Mouse (Mus musculus): ENCODE measurements around the gene Lrch3.
"Not testable (repeated sequence)": the region's sequence is repeated elsewhere in the genome, so short reads cannot be mapped to it uniquely, and the experiment has no call there.

Gene Lrch3

DNA sequence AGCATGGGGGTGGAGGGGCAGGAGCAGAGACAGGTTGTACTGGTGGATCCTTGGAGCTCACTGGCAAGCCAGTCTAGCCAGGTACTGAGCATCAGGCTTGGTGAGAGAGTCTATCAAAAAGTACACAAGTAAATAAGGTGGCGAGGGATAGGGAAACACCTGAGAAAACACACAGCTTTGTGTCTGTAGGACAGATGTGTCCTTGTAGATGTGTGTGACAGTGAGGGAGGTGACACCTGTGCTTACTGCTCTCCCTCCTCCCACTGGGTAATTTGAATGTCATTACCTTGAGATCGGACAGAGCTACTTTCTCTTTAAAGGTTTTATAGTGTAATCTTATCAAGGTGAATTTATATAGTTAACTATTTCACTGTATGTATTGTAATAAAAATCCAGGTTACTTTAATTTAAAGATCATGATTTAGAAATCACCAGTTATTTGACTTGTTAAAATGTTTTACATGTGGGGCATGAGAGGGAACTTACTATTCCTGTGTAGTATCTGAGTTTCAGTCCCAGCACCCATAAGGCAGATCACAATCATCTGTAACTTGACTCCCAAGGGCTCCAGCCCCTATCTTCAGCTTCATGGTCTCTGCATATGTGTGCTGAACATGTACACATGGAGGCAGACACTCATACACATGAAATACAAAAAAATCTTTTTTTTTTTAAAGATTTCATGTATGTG is 12.4 kb upstream of the Lrch3 start:
- Histone ChIP-seq H3K4me3 (replicated peaks; ENCODE audit: low read length) (no peak overlapping the region), H3K4me1 (replicated peaks; ENCODE audit: low read depth, low read length) (no peaks in the 10 kb centered on the region)
- TF ChIP-seq NANOG (IDR thresholded peaks at IDR 0.05; ENCODE audit: borderline replicate concordance, low read length) (no peak), POU5F1 (IDR thresholded peaks at IDR 0.05; ENCODE audit: borderline replicate concordance, low read length) (no peak), CTCF (conservative IDR thresholded peaks at IDR 0.05; ENCODE audit: low read length) (no peak)

DNA sequence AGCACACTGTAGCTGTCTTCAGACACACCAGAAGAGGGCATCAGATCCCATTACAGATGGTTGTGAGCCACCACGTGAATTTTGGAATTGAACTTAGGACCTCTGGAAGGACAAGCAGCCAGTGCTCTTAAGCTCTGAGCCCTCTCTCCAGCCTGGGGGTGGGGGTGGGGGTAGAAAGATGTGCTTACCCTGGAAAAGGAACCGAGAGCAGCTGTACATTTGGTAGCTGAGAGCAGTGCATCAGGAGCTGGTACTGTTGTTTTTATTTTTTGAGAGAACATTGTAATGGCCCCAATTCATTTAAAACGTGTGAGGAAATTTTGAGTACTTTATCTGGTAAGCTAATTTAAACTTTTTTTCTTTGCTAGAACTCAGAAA is 11.9 kb upstream of the Lrch3 start:
- Histone ChIP-seq H3K27me3 (ENCODE audit: insufficient read depth, low read length) (no peaks in the 10 kb centered on the region), H3K4me3 (replicated peaks; ENCODE audit: low read length) (no peak overlapping the region), H3K4me1 (replicated peaks; ENCODE audit: low read depth, low read length) (no peaks in the 10 kb centered on the region), H3K36me3 (ENCODE audit: insufficient read depth, low read length) (peaks cover 62% of the 10 kb centered on the region), H3K9me3 (ENCODE audit: low read length) (no peaks in the 10 kb centered on the region)
- no peak for TF ChIP-seq CTCF (conservative IDR thresholded peaks at IDR 0.05; ENCODE audit: low read length)
- no peak for TF ChIP-seq NANOG (IDR thresholded peaks at IDR 0.05; ENCODE audit: borderline replicate concordance, low read length)
- no peak for TF ChIP-seq POU5F1 (IDR thresholded peaks at IDR 0.05; ENCODE audit: borderline replicate concordance, low read length)

More for the DNA sequence above, 12.4 kb upstream of the Lrch3 start:
- no peaks in the 10 kb centered on the region for H3K27me3 ChIP-seq (ENCODE audit: insufficient read depth, low read length)
- H3K9me3 ChIP-seq (ENCODE audit: low read length) = no peaks in the 10 kb centered on the region
- peaks cover 58% of the 10 kb centered on the region for H3K36me3 ChIP-seq (ENCODE audit: insufficient read depth, low read length)

DNA sequence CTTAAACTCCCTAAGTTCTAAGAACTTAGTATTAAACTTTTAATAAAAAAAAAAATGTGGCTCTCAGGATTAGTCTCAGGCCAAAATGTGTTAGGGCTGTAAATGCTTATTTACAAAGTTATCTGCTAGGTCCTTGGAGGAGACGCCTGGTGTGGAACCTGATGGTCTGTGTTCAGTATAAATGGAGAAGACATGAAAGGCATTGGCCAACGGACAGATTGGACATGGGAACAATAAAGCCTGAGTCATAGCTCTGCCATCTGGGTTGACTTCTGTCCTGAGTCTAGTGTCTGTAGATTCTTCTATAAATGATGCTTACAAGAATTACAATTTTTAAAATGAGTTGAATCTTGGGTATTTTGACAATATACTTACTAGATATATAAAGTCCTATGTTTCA is 7.7 kb upstream of the Lrch3 start:
- Histone ChIP-seq H3K9me3 (ENCODE audit: low read length) (no peaks in the 10 kb centered on the region), H3K4me3 (replicated peaks; ENCODE audit: low read length) (no peak overlapping the region), H3K27me3 (ENCODE audit: insufficient read depth, low read length) (no peaks in the 10 kb centered on the region), H3K4me1 (replicated peaks; ENCODE audit: low read depth, low read length) (no peaks in the 10 kb centered on the region), H3K36me3 (ENCODE audit: insufficient read depth, low read length) (peaks cover 42% of the 10 kb centered on the region)
- TF ChIP-seq NANOG (IDR thresholded peaks at IDR 0.05; ENCODE audit: borderline replicate concordance, low read length) (no peak), POU5F1 (IDR thresholded peaks at IDR 0.05; ENCODE audit: borderline replicate concordance, low read length) (no peak), CTCF (conservative IDR thresholded peaks at IDR 0.05; ENCODE audit: low read length) (no peak)

DNA sequence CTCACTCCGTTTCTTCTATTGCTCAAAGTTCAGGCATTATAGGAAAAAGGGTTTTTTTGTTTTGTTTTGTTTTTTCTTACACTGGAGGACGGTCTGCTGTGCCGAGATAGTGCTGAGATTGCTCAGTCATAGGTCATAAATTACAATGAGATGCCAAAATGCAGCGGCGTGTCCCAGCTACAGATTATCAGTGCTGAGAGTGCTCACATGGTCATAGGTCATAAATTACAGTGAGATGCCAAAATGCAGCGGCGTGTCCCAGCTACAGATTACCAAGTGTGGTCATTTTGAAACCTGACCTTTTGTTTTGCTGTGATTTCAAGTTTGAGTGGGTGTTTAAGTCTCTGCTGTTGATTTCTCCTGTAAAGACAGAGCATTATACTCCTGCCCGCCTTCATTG is 7.2 kb upstream of the Lrch3 start:
- no peak for TF ChIP-seq POU5F1 (IDR thresholded peaks at IDR 0.05; ENCODE audit: borderline replicate concordance, low read length)
- no peak for TF ChIP-seq CTCF (conservative IDR thresholded peaks at IDR 0.05; ENCODE audit: low read length)
- no peak for TF ChIP-seq NANOG (IDR thresholded peaks at IDR 0.05; ENCODE audit: borderline replicate concordance, low read length)
- Histone ChIP-seq H3K36me3 (ENCODE audit: insufficient read depth, low read length) (peaks cover 38% of the 10 kb centered on the region), H3K9me3 (ENCODE audit: low read length) (no peaks in the 10 kb centered on the region), H3K27me3 (ENCODE audit: insufficient read depth, low read length) (no peaks in the 10 kb centered on the region), H3K4me1 (replicated peaks; ENCODE audit: low read depth, low read length) (no peaks in the 10 kb centered on the region), H3K4me3 (replicated peaks; ENCODE audit: low read length) (no peak overlapping the region)

DNA sequence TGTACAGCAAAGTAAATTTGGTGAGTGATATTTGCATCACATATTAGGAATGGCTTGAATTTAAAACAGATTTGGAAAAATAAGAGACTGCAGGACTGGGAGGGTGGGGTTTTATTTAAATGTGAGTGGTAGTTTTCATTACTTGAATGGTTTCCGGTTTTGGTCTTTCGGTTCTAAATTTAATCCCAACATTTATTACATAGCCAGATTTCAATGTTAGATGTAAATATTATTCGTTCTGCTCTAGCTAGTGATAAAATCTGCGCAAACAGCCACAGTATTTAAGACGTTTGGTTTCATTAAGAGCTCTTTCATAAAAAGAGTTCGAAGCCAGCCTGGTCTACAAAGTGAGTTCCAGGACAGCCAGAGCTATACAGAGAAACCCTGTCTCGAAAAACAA is 688 bp upstream of the Lrch3 start:
- TF ChIP-seq NANOG (IDR thresholded peaks at IDR 0.05; ENCODE audit: borderline replicate concordance, low read length) (no peak), POU5F1 (IDR thresholded peaks at IDR 0.05; ENCODE audit: borderline replicate concordance, low read length) (no peak), CTCF (conservative IDR thresholded peaks at IDR 0.05; ENCODE audit: low read length) (no peak)
- no peaks in the 10 kb centered on the region for H3K9me3 ChIP-seq (ENCODE audit: low read length)

DNA sequence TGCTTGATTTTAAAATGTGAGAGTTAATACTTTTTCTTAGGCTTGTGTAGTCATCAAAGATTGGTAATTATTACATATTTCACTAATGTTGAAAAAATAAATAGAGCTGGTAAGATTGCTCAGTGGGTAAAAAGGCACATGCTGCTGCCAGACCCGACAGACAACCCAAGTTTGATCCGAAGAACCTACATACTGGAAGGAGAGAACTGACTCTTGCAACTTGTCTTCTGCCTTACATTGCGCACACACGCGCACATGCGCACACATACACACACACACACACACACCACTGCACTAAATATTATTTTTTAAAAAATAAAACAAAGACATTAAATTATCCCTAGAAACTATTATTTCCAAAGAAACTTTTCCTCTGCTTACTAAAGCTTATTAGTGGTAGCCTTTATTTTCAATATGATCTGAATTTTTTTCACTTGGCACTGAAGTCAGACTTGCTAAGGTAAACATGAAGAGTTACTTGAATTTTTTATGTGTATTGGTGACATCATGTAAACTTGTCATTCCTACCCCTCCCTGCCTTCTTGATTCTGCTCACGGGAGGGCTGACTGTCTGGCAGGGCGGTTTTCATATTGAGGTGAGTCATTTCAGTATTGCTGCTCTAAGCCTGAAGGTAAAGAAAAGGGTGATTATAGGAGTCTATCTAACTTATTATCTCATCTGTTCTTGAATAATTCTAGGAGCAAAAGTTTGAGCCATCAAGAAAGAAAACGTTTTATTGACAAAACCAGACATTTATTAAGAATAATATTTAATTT is 1.6 kb downstream of the Lrch3 start:
- Histone ChIP-seq H3K9me3 (ENCODE audit: low read length) (no peaks in the 10 kb centered on the region), H3K4me1 (replicated peaks; ENCODE audit: low read depth, low read length) (peaks cover 14% of the 10 kb centered on the region), H3K27me3 (ENCODE audit: insufficient read depth, low read length) (no peaks in the 10 kb centered on the region), H3K4me3 (replicated peaks; ENCODE audit: low read length) (0 out of 2 replicates have a peak overlapping the region, but pooled peaks have one; percentile 98), H3K36me3 (ENCODE audit: insufficient read depth, low read length) (peaks cover 5% of the 10 kb centered on the region; the same call in 1 of the 2 replicates)
- TF ChIP-seq CTCF (conservative IDR thresholded peaks at IDR 0.05; ENCODE audit: low read length) (no peak), POU5F1 (IDR thresholded peaks at IDR 0.05; ENCODE audit: borderline replicate concordance, low read length) (no peak), NANOG (IDR thresholded peaks at IDR 0.05; ENCODE audit: borderline replicate concordance, low read length) (no peak)

More for the DNA sequence above, 688 bp upstream of the Lrch3 start:
- peak overlapping the region; percentile 98; the same call in 1 of the 2 replicates for H3K4me3 ChIP-seq (replicated peaks; ENCODE audit: low read length)
- H3K4me1 ChIP-seq (replicated peaks; ENCODE audit: low read depth, low read length) = peaks cover 14% of the 10 kb centered on the region
- peaks cover 5% of the 10 kb centered on the region; the same call in 1 of the 2 replicates for H3K36me3 ChIP-seq (ENCODE audit: insufficient read depth, low read length)
- H3K27me3 ChIP-seq (ENCODE audit: insufficient read depth, low read length) = no peaks in the 10 kb centered on the region

DNA sequence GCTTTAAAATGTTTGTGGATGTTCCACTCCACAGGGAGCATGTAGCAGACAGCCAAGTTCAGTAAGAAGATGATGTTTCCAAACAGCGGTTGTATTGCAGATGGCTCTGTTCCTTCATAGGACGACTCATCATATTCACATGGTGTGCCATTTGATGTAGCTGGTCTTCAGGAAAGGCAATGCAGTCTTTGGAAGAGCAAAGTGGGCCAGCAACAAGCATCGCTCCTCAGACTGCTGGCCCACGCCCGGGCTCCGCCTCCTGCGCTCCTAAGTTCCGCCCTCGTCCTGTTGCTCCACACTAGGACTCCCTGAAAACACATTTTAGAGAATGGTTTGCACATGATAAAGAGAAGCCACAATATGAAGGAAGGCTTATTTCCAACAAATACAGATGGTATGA is 12.7 kb downstream of the Lrch3 start:
- peaks cover 13% of the 10 kb centered on the region for H3K4me1 ChIP-seq (replicated peaks; ENCODE audit: low read depth, low read length)
- H3K36me3 ChIP-seq (ENCODE audit: insufficient read depth, low read length) = peaks cover 13% of the 10 kb centered on the region
- H3K27me3 ChIP-seq (ENCODE audit: insufficient read depth, low read length); H3K4me3 ChIP-seq (replicated peaks; ENCODE audit: low read length); H3K9me3 ChIP-seq (ENCODE audit: low read length): not testable (repeated sequence)

DNA sequence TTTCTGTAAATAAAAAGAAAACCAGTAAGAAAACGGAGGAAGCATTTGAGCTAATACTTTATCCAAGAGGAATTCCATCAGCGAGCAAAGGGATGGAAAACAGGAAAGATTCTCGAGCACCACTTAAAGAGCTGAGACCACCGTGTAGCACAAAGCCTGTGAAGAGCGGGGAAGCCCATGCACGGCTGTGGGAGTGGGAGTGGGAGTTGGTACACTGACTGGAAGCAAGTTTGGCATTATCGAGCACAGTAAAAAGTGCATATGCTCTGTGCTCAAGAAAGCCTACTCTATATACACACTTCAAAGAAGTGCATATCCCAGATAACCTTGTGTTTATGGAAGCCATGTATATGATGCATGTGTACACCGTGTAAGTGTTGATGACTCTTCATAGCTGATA is 13.1 kb downstream of the Lrch3 start:
- Histone ChIP-seq H3K9me3 (ENCODE audit: low read length) (no peaks in the 10 kb centered on the region), H3K36me3 (ENCODE audit: insufficient read depth, low read length) (peaks cover 13% of the 10 kb centered on the region), H3K4me3 (replicated peaks; ENCODE audit: low read length) (no peak overlapping the region), H3K4me1 (replicated peaks; ENCODE audit: low read depth, low read length) (peaks cover 13% of the 10 kb centered on the region), H3K27me3 (ENCODE audit: insufficient read depth, low read length) (no peaks in the 10 kb centered on the region)
- TF ChIP-seq POU5F1 (IDR thresholded peaks at IDR 0.05; ENCODE audit: borderline replicate concordance, low read length) (no peak), CTCF (conservative IDR thresholded peaks at IDR 0.05; ENCODE audit: low read length) (no peak), NANOG (IDR thresholded peaks at IDR 0.05; ENCODE audit: borderline replicate concordance, low read length) (no peak)
